Mouse (Mus musculus) right cerebral cortex, postnatal 10 days (tissue): ENCODE data around the gene Spats2l.

Experiments used
- DNase-seq, 2 experiments: peaks; one replicate each; pipeline ENCODE4 v3.0.0; 2021; ENCODE audit warnings: low spot score in 2 of 2

Gene Spats2l

GRCm38 (mm10) chr1:57969327-57970271, 195.6 kb downstream of the Spats2l start:
- DNase-seq = peak; percentile 96 to 97

GRCm38 (mm10) chr1:57971588-57971987, 197.6 kb downstream of the Spats2l start:
- no peak for DNase-seq

- no peak for DNase-seq
These were observed 202.9 kb downstream of the Spats2l start for GRCm38 (mm10) chr1:57976860-57977259.

GRCm38 (mm10) chr1:57989052-57989600, 215.2 kb downstream of the Spats2l start:
- no peak for DNase-seq

- DNase-seq = no peak
These were observed 217.3 kb downstream of the Spats2l start for GRCm38 (mm10) chr1:57991277-57991676.

GRCm38 (mm10) chr1:57995432-57996132, 221.6 kb downstream of the Spats2l start, which contains the start of gene Sgo2a:
TSS of gene Sgo2a (plus strand) at chr1:57995971.
- DNase-seq = peak; percentile 95 to 96

- DNase-seq = no peak
These were observed 222.2 kb downstream of the Spats2l start for GRCm38 (mm10) chr1:57996133-57996615.
